Mouse (Mus musculus) MEL (cell line): ENCODE measurements around the gene Pgls.

Experiments used
- CTCF ChIP-seq, 3 experiments: IDR thresholded peaks in 2 of 3; conservative IDR thresholded peaks in 1 of 3; 2 replicates each; pipeline ENCODE4 v1.5.1; 2011 to 2012; ENCODE audit warnings: low read length in 3 of 3, low read depth in 2 of 3, mild to moderate bottlenecking in 2 of 3, improper control_type of control experiment in 1 of 3, inconsistent platforms in 1 of 3, mixed read lengths in 1 of 3, moderate library complexity in 1 of 3; ENCODE audit not compliant: control insufficient read depth in 1 of 3, insufficient read depth in 1 of 3, poor library complexity in 1 of 3, severe bottlenecking in 1 of 3
- E2F4 ChIP-seq: IDR thresholded peaks from 2 replicates; pipeline ENCODE4 v1.6.1; 2011; ENCODE audit warnings: low read depth, low read length, improper control_type of control experiment, borderline replicate concordance
- TAL1 ChIP-seq: IDR thresholded peaks from 2 replicates; pipeline ENCODE4 v1.6.1; 2012; ENCODE audit warnings: mild to moderate bottlenecking, inconsistent platforms, low read length, moderate library complexity, mixed read lengths
- TBP ChIP-seq: IDR thresholded peaks from 2 replicates; pipeline ENCODE4 v1.8.0; 2011; ENCODE audit warnings: low read depth, low read length, improper control_type of control experiment
- ZKSCAN1 ChIP-seq: IDR thresholded peaks from 2 replicates; pipeline ENCODE4 v1.6.1; 2012; ENCODE audit warnings: low read depth, mild to moderate bottlenecking, inconsistent platforms, low read length, improper control_type of control experiment, moderate library complexity

DNA sequence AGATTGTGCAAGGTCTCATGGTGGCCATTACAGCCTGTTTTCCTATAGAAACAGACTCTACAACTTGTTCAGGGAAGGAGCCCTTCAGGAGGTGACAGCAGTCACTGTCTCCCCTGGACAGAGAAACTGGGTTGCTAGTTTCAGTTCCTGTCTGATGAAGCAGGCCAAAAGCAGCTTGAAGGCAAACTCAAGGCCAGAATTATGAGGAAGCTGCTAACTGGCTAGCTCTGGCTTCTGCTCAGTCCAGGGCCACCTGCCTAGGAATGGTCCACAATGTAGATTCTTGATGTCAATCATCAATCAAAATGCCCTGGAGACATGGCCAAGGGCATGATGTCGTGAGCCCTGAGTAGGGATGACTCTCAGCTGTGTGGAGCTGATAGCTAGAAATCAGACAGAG is 33.1 kb downstream of the Pgls start:
- TF ChIP-seq TAL1: no peak
- no peak for TF ChIP-seq CTCF (IDR thresholded peaks at IDR 0.05 in 2 of 3, conservative IDR thresholded peaks at IDR 0.05 in 1 of 3; ENCODE audit: control insufficient read depth in 1 of 3, insufficient read depth in 1 of 3, low read depth in 2 of 3, low read length in 3 of 3, poor library complexity in 1 of 3, severe bottlenecking in 1 of 3)
- TF ChIP-seq TBP: no peak
- TF ChIP-seq ZKSCAN1: no peak
- no peak for TF ChIP-seq E2F4
